Mouse (Mus musculus) cerebellum, adult (tissue): ENCODE measurements around the gene Mapkbp1.
A peak's percentile ranks its signal among the peaks of the same experiment; 100 is the strongest.

ENCODE experiments used
- ATAC-seq: cut with Nextera tagmentation; 2 replicates; pipeline ENCODE4 v1.9.2; 2017; ENCODE audit warnings: mild to moderate bottlenecking, moderate library complexity, mixed read lengths; ENCODE audit not compliant: insufficient number of reproducible peaks, low FRiP score, low TSS enrichment

The Mapkbp1 gene

DNA sequence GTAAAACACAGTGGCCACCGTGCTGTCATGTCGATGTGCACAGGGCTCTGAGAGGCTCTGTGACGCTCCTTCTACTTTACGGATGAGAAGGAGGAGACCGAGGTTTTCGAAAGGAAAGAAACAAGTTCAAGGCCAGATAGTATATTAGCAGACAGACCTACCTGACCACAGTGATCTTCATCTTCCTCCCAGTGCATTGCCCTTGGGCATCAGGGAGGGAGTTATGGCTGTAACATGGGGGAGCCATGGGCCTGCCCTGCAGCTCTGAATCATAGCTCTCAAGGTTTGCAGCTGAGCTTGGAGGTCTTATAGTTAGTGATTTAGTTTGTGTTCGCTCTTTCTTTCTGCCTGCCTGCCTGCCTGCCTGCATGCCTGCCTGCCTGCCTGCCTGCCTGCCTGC, 34.2 kb downstream of the Mapkbp1 start:
- no peak for ATAC-seq

DNA sequence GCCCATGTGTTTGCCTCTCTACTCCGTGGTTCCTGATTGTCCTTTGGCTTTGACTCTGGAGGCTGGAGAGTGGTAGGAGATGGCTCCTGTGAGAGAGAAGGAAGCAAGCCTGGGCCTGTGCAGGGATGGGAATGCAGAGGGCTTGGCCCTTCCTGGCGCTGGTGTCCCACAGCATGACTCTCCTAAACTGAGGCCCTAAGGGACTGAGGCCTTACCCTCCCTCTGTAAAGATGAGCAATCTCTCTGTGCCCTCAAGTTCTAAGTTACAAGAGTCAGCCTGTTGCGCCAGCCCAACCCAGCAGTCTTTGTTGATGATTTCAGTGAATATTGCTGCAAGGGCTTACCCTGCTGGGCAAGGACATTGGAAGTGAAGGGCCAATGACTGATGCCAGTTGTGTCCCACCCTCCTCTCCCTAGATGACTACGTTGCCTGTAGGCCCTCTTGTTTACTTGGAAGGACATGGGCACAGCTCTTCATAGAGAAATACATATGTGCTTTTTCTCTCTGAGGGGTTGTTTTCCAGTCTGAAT, 35.2 kb downstream of the Mapkbp1 start:
- no peak for ATAC-seq

- ATAC-seq: no peak
Measured at GRCm38 (mm10) chr2:120008672-120009071, 36.2 kb downstream of the Mapkbp1 start.

- peak; percentile 49; the same call in 1 of the 2 replicates for ATAC-seq
Measured at GRCm38 (mm10) chr2:120011462-120012200, 39.1 kb downstream of the Mapkbp1 start.

DNA sequence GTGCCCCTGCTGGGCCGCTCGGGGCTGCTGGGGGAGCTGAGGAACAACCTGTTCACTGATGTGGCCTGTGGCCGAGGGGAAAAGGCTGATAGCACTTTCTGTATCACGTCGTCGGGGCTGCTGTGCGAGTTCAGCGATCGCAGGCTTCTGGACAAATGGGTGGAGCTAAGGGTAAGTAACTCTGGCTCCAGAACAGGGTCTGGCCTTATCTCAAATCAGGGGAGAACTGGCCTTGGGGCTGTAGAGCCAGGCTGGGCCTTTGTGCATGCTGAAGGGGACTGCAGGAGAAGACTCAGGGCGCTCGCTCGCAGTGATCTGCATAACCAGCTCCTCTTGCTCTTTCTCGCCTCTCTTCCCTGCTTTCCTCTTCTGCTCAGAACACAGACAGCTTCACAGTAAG, 40.4 kb downstream of the Mapkbp1 start:
- no peak for ATAC-seq

- ATAC-seq: no peak
Measured at GRCm38 (mm10) chr2:120013831-120014486, 41.5 kb downstream of the Mapkbp1 start.

DNA sequence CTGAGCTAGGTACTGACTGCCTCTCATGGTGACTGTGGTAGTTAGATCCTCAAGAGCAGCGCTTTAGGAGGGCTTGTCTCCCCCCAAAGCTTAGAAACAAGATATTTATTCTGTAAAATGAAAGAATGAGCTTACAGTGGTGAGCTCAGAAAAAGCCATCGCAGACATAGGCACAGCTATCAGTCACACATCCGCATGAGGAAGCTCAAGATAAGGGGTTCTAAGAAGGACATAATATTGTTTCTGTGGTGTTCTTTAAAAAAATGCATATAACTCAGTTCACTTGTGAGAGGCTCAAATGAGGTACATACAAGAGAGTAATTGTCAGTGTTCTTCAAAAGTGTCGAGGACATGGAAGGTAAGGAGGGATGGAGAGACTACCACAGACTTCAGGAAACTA, 43.4 kb downstream of the Mapkbp1 start:
- ATAC-seq: no peak

GRCm38 (mm10) chr2:120017599-120017998, 45.1 kb downstream of the Mapkbp1 start:
- ATAC-seq: no peak

GRCm38 (mm10) chr2:120024337-120024736, 51.8 kb downstream of the Mapkbp1 start:
- no peak for ATAC-seq

DNA sequence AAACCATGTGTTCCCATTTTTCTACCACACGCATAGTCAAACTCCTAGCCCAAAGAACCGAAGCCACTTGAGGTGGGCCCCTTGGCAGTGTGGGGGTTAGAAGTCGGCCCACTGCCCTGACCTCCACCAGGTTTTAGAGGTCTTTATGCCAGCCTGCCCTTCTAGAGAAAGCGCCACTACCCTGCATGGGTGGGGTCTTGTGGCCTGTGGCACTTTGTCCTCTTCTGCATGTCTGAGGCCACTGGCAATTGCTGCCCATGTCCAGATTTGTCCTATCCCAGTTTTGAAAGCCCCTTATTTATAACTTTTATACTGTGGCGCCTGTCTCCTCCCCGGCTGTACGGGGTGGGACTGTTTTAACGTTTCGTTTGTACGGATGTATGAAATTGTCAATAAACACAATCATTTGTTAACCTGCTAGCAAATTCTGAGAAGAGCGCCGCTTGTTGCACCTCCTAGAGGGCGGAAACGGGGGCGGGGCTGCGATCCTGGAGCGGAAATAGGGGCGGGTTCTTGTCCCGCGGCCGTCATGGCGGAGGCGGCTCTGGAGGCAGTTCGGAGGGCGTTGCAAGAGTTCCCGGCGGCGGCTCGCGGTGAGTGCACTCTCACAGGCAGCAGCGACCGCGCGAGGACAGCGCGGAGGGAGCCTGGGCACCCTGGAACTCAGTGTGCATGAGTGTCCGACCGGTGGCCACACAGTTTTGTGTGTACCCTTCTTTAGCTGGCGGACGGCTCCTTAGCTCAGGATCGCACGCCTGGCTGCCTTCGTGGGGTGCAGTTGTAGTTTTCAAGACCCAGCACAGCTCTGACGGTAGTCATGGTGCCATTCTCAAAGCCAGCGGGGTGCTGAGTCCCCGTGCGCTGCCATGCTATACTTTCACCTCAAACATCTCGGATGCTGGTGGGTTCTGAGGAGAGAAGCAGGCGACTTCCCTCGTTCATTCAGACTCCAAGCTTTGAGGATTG, 54.8 kb downstream of the Mapkbp1 start, which contains the start of the genes Jmjd7 and Gm28042:
Gene Jmjd7, plus strand, starts transcription at position 500 of the 966 bp plus-strand sequence.
Gene Gm28042, plus strand, starts transcription at position 510 of the 966 bp plus-strand sequence.
- ATAC-seq: peak; percentile 83

DNA sequence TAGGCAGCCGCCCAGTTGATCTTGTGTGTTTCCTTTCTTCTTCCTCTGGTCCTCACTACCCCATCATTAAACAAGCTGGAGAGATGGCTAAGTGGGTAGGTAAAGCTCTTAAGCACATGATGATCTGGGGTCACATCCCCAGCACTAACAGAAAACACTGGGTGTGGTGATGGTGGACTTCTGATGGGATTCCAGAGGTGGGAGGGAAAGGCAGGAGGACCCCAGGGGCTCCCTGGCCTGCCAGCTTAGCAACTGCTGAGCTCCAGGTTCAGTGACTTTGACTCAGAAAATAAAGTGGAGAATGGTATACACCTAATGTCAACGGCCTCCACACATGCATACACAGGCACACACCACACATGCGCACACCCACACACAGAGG, 55.4 kb downstream of the Mapkbp1 start:
- no peak for ATAC-seq

GRCm38 (mm10) chr2:120030380-120030779, 57.9 kb downstream of the Mapkbp1 start:
- no peak for ATAC-seq

GRCm38 (mm10) chr2:120032726-120033467, 60.4 kb downstream of the Mapkbp1 start, which contains the start of gene Pla2g4b:
TSS of gene Pla2g4b (plus strand) at chr2:120033417.
- ATAC-seq: no peak

DNA sequence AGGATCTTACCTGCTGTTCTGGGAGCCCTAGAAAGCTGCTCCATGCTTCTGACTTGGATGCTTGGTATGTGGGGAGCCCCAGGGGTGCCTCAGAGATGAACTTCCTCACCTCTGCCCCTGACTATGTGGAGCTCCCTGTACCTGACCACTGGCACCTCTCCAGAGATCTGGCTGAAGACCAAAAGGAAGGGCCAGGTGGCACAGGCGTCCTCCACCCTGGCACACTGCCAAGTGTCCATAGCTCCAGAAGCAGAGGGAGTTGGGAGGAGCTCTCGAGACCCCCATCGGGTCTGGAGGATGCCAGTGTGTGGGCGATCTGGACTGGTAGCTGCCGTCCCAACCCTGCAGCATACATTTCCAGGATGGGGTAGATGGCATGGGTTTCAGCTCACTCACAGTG, 61.2 kb downstream of the Mapkbp1 start:
- no peak for ATAC-seq

DNA sequence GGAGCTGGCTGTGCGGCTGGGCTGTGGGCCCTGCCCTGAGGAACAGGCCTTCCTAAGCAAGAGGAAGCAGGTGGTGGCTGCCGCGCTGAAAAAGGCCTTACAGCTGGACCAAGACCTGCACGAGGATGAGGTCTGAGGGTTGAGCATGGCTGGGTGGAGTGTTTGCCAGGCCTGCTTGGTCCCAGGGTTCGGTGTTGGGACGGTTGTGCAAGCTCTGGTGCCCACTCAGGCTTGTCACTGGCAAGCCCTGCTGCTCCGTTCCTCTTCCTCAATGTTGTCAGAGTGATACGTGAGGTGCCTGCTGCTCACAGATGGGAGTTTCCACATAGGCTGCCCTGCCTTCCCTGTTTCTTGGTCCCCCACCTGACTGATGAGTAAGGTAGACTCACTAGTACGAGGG, 65.2 kb downstream of the Mapkbp1 start:
- ATAC-seq: no peak

- no peak for ATAC-seq
Measured at GRCm38 (mm10) chr2:120040991-120041390, 68.5 kb downstream of the Mapkbp1 start.

DNA sequence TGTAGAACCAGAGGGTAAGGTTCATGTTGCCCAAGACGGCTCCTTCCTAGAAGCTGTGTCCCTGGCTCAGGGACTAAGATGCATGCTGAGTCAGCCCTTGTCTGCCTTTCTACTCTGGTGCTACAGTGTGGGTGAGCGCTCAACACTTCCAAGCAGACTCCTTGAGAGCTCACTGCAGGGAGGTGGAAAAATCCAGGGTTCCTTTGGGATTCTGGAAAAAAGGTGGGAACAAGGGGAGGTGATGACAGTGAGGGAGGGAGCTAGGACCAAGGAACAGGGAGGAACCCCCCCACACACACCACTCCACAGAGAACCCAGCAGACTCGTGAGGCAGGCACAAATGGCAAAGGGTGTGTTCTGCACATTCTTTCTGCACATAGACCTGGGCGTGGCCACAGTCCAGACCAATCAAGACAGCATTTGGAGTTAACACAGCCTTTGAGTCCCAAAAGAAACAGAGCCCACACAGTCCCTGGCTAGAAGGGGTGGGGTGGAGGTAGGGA, 71.7 kb downstream of the Mapkbp1 start:
- no peak for ATAC-seq

DNA sequence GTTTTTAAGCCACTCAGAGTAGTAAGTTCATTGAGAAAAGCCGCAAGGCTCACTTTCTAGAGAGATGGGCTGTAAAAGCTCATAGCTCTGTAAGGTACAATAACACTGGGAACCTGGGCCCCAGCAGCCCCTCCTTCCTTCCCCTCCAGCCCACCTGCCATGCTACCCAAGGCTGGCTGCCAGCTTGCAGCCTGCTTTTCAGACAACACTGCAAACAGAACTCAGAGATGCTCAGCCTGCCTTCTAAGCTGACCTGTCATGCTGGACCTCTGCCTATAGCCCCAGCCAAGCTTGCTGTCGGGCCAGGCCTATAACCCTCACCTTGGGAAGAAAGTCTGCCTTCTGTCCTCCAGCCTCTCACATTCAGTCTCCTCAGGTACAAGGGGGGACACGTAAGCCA, 72.2 kb downstream of the Mapkbp1 start:
- no peak for ATAC-seq

- ATAC-seq: no peak
Measured at GRCm38 (mm10) chr2:120046486-120047310, 74.2 kb downstream of the Mapkbp1 start.
